Mouse (Mus musculus) hindlimb bud, embryonic 11.5 days (tissue): ENCODE results near the gene Moap1.

Experiments
- DNase-seq: peaks from one replicate; pipeline ENCODE4 v3.0.0-alpha.2; 2012; ENCODE audit warnings: low read depth, low spot score; ENCODE audit errors: extremely low spot score

Moap1 gene

DNA sequence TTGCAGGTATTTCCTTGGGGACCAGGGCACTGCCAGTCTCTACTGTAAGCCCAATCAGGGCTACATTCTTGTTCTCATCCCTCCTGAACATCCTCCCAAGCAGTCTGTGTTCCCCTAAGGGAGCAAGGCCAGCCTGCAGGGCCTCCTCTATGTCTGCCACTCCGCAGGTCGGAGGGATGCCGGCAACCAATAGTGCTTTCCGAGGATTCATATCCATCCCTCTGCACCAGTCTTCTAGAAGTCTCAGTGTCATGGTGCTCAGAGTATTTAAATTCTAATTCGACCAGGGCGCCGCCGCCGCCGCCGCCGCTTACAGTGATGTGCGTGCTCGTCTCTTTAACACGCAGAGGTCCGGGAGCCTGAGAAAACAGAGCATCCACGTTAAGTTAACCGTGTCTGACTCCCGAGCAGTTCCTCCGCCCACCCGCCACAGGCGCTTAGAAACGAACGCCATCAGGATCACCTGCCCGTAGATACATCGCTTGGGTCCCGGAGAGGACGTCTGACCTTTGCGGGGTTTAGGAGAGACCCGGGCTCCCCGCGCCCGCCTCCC lies 349 bp downstream of the Moap1 start:
- DNase-seq, result no peak

DNA sequence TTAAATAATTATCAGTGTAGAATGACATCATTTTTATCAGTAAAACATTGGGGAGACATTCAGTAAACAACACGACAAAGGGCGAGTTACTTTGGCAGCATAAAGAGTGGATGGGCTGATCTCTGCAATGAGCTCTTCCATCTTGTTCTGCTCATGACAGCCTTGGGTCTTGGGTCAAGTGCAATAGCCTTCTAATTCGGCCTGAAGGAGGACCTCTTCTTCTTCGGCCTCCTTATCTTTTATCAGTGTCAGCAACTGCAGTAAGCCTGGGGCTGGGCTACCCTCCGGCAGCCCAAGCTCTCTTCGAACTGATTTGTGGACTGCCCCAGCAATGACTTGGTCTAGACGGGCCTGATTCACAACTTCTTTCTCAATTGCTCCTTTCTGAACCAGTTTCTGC lies 1.4 kb downstream of the Moap1 start:
- no peak for DNase-seq

GRCm38 (mm10) chr12:102740285-102740684 lies 3.2 kb downstream of the Moap1 start:
- no peak for DNase-seq

GRCm38 (mm10) chr12:102739096-102739495 lies 4.4 kb downstream of the Moap1 start:
- DNase-seq, result no peak

- no peak for DNase-seq
These were observed 10.1 kb downstream of the Moap1 start for GRCm38 (mm10) chr12:102733381-102733780.

DNA sequence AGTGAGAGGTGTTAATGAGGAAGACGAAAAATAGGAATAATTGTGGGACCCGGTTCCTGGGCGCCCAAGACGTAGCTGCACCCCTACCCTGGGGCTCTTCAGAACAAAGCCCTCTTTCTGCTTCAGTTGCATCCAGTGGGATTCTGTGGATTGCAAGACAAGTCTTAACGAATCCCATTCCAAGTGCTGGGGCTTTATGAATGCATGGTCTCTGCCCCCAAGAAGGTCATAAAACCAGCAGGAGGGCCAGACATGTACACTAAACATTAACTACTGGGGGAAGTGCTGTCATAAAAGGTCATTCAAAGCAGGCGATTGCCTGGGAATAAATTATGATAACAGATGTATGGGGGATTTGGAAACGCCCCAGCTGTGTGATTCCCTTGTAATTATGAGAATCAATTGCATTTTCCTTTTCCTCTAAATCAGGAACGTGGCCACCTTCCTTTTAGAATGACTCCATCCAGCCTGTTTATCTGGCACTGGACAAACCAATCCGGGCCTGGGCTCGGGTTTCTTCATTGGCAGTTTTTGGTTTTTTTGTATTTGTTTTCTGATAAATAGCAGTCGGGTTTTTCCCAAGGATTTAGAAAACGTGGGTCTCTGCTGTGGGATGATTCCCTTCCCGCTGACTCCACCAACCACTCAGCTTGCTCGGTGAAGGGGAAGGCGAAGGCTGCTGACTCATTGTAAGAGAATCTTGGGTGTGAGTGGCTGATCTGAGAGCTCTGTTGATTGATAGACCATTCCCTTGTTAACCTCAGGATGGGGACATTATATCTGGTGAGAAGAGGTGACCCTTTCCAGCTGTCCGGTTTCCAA lies 12.5 kb downstream of the Moap1 start:
- peak; percentile 69 for DNase-seq

DNA sequence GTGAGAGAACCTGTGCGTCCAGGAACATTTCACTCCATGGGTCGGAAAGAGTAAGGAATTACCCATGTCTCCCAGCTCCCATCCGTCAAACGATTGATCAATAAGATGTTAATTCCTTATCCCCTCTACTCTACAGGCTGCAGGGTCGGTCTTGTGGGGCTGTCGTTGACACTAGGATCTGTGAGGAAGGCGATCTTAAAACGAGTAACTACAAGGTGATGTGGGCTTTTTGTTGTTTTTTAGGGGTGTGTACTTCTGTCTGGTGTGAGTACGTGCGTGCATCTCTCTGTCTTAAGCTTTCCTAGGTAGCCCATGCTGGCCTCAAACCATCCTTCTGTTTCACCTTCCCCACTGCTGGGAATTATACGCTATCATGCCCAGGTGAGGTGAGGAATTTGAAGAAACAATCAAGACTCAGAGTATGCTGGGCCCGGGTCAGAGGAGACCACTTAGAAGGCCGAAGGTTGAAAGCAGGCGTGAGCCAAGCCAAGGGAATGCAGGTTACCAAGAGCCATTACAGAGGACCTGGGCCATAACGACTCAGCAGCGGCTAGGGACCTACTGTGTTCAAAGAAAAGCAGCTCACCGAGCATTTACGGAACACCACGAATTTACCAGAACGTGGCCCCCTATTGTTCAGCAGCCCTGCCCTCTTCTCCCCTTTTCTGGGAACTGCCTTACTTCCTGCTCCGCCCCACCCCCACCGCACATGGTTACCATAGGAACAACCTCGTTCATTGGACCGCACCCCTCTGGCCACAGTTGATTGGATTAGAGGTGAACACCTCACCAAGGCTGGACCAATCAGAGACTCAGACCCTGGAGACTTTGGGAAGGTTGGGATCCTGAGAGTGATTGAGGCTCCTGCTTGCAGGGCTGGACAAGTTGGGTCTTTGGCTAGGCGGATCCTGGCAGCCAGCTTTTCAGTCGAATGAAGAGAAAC lies 13.3 kb downstream of the Moap1 start:
- peak; percentile 86 for DNase-seq

DNA sequence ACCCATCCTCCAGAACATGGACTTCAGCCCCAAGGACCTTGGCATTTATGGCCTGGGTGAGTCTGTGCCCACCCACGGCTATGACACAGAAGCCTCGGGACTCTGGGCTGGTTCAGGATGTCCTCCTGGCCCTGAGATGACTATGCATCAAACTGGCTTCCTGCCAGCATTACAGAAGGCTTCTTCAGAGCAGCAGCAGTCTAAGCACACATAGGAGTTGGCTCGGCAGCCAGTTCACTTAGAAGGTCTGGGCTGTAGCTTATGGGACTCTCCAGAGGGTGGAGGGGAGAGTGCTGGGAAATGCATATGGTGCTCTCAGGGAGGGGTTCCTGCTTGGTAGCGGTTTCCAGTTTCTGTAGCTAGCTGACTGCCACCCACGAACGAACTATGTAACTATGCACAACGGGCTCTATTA lies 17.7 kb downstream of the Moap1 start:
- DNase-seq, result no peak

DNA sequence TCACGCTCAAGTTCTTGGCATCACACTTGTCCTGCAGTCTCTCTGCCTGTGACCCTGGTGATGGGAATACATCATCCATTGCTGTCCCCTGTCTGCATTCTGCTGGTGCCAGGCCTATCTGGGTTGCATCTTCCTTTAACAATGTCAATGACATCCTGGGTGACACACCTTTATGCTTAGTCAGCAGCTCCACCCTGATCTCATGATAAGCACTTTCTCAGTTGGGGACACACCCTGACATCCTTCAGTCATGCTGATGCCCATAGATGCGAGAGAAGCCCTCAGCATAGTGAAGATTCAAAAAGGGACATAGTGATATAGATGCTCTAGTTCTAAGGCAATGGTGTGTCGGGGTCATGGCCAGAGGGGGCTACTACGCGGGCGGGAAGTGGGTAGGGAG lies 18.3 kb downstream of the Moap1 start:
- DNase-seq, result no peak

DNA sequence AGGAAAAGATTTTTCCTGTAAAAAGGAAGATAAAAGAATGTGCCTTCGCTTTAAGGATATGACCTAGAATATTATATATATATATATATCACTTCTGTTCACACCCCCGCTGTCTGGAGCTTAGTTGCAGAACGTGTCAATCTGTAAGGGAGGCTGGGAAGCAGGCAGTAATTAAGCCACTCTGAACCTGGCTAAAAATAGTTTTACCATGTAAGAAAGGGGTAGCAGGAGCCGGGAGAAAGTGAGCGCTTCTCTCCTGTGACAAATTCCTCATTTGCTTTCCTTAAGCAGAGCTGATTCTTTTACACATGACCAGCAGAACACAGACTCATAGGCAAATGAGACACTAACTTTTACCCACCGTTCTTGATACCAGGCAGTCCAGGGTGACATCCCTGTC lies 19.6 kb downstream of the Moap1 start:
- DNase-seq, result no peak

DNA sequence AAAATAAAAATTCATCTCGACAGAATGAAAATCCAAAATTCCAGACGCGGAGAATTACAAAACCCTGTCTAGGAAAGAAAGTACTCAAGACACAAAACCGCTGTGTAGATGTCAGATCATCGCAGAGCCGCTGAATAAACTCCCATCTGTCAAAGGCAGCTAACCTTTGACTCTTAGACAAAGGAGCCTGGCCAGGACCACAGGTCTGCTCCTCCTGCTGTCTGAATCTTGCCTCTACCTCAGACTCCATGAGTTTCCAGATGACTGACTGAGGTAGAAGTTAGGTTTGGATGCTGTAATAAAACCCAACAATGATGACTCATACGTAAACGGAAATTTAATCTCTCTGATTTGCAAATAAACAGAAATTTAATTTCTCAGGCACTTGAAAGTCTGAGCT lies 20.5 kb downstream of the Moap1 start:
- DNase-seq, result no peak

DNA sequence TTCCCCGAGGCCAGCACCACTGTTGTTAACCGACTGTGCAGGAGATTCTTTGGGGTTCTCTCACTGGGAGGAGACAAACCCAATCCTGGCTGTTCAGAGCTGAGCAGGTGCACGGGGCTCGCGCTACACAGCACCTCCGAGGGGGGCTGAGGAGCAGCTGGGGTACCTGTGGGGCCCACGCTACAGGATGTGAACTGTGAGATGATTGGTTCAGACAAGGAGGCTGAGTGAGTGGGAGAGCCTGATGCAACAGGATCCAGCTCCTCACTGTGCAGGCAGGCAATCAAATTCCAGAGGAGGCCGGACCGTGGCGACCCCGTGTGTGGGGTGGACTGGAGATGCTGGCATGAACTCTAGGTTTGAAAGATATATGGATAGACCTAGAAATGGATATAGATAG lies 21.0 kb downstream of the Moap1 start:
- no peak for DNase-seq

DNA sequence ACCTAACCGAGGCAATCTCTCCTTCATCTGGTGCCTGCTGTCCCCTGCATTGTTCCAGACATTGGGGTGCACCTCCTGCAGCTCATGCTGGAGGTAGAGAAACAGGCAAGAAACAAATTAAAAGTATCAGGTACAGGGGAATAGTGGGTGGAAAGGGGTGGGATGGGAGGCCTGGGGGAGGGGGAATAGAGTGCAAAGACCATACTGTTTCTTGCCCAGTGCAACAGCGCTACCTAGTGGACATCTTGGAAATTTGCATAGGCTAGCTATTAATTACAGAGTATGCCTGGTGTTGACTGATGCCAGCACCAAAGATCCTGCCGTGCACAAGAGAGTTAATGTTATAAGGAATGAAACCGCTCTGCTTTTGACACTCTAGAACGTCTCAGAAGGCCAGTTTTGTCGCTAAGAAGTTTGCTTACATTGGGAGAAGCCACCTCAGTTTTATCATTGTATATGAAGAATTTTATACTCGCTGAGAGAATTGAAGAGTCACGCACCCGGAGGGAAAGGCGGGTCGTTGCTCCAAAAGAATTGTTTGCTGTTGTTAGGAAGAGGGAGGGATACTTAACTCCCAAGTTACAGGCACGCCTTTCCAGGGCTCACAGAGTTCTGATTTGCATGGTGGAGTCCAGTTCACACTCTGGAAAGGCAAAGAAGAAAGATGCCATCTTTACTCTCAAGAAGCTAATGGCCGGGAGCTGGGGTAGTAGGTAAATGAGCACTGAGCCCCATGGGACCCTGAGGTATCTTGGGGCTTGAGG lies 23.7 kb downstream of the Moap1 start:
- DNase-seq, result no peak

- DNase-seq, result no peak
These were observed 28.6 kb downstream of the Moap1 start for GRCm38 (mm10) chr12:102714654-102715395.

DNA sequence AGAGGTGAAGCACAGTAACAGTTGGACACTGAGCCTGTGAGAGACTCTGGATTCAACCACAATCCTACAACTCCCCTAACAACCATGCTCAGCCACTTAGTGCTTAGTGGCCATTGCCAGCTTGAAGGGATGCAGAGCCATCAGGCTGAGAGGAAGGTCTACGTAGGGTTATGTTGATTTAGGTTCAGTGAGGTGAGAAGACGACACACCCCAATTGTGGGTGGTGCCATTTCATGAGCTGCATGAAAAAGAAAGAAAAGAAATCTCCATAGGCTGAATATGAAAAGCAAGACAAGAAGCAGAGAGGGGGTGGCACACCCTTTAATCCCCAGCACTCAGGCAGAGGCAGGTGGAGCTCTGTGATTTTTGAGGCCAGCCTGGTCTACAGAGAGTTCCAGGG lies 29.3 kb downstream of the Moap1 start:
- no peak for DNase-seq

- no peak for DNase-seq
These were observed 30.2 kb downstream of the Moap1 start for GRCm38 (mm10) chr12:102713153-102713865.

GRCm38 (mm10) chr12:102710851-102711375 lies 32.5 kb downstream of the Moap1 start:
- no peak for DNase-seq

- no peak for DNase-seq
These were observed 33.6 kb downstream of the Moap1 start for GRCm38 (mm10) chr12:102709896-102710295.

DNA sequence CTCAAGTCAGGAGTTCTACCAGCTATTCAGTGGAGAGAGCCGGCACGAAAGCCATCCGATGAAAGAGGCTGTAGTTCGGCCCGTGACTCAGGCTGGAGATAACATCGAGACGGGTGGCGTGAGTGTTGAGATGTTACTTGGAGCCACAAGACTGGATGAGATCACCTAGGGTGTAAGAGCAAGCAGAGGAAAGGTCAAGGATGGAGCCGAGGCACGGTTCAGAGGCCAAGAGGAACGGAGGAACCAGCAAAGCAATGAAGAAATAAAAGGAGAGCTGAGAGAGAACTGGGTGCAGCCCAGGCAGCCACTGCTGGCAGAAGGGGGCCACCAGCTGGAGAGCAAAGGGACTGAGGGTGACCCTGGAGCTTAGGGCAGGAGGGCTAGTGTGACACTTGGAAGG lies 35.2 kb downstream of the Moap1 start:
- DNase-seq, result no peak
